Mouse (Mus musculus) lung, embryonic 14.5 days (tissue): Measurements from ENCODE around the gene Guca1a. TPM values are rescaled to one million over a fixed set of nuclear protein-coding genes. Genes with fewer than 3 reads are reported as not detected.
"Not testable (repeated sequence)": the region's sequence is repeated elsewhere in the genome, so short reads cannot be mapped to it uniquely, and the experiment has no call there.

Experiments
- ATAC-seq: fragments of 200-750 bp; cut with Nextera tagmentation; 2 replicates; pipeline ENCODE4 v1.8.0; 2017; ENCODE audit warnings: mild to moderate bottlenecking, moderate TSS enrichment, moderate library complexity; ENCODE audit not compliant: insufficient read depth
- DNase-seq: peaks from one replicate; pipeline ENCODE4 v3.0.0-alpha.2; 2015
- H3K27ac ChIP-seq: fragments of 300-500 bp; sonication (generic); 2 replicates; pipeline ENCODE4 v1.5.1; 2014; ENCODE audit warnings: low read depth, mild to moderate bottlenecking, moderate library complexity
- H3K27me3 ChIP-seq: fragments of 300-500 bp; sonication (generic); 2 replicates; pipeline ENCODE4 v1.6.1; 2014; ENCODE audit warnings: low read length, control low read depth; ENCODE audit not compliant: insufficient read depth
- H3K36me3 ChIP-seq: fragments of 300-500 bp; sonication (generic); 2 replicates; pipeline ENCODE4 v1.6.1; 2014; ENCODE audit warnings: control low read depth; ENCODE audit not compliant: insufficient read depth
- H3K4me1 ChIP-seq: fragments of 300-500 bp; sonication (generic); 2 replicates; pipeline ENCODE4 v1.6.1; 2014; ENCODE audit warnings: antibody characterized with exemption, control low read depth; ENCODE audit not compliant: insufficient read depth
- H3K4me2 ChIP-seq: fragments of 300-500 bp; sonication (generic); 2 replicates; pipeline ENCODE4 v1.6.1; 2014; ENCODE audit warnings: mild to moderate bottlenecking
- H3K4me3 ChIP-seq: fragments of 300-500 bp; sonication (generic); 2 replicates; pipeline ENCODE4 v1.5.1; 2014; ENCODE audit warnings: low read depth, low read length
- H3K9ac ChIP-seq: fragments of 300-500 bp; sonication (generic); 2 replicates; pipeline ENCODE4 v1.6.1; 2014
- H3K9me3 ChIP-seq: fragments of 300-500 bp; sonication (generic); 2 replicates; pipeline ENCODE4 v1.6.1; 2016; ENCODE audit warnings: low read depth, low read length, control low read depth
- CTCF ChIP-seq: IDR thresholded peaks from 2 replicates; pipeline ENCODE4 v1.5.1; 2016; ENCODE audit warnings: antibody characterized with exemption, low read depth
- WGBS: fragments of 180-500 bp; shearing (Covaris S2); extraction: QIAGEN DNeasy Blood & Tissue Kit; methylation state at CpG from one replicate; pipeline ENCODE4 v1.1.7; 2014; 5-methylcytosine and 5-hydroxymethylcytosine counted together
- polyA plus RNA-seq: library from polyadenylated mRNA; unstranded; fragments of >200 nt; fragmentation: Nextera tagmentation; extraction: Ambion mirVana; gene quantifications from 2 replicates; pipeline ENCODE4 v1.2.1, GENCODE M21; 2014

The Guca1a gene
- polyA plus RNA-seq, 1 experiment from 2014 or later: 1.6 TPM

- no peak for TF ChIP-seq CTCF
- Histone ChIP-seq H3K27me3 (no peaks in the 10 kb centered on the region), H3K9ac (no peak overlapping the region), H3K9me3 (no peaks in the 10 kb centered on the region), H3K4me1 (no peaks in the 10 kb centered on the region), H3K4me3 (no peak overlapping the region), H3K4me2 (no peak overlapping the region), H3K27ac (no peak overlapping the region), H3K36me3 (no peaks in the 10 kb centered on the region)
- DNase-seq (no peak), ATAC-seq (no peak)
- WGBS: 63% methylated on average over 2 of the region's 2 CpGs
Observed at GRCm38 (mm10) chr17:47420195-47420594, 19.8 kb upstream of the Guca1a start.

DNA sequence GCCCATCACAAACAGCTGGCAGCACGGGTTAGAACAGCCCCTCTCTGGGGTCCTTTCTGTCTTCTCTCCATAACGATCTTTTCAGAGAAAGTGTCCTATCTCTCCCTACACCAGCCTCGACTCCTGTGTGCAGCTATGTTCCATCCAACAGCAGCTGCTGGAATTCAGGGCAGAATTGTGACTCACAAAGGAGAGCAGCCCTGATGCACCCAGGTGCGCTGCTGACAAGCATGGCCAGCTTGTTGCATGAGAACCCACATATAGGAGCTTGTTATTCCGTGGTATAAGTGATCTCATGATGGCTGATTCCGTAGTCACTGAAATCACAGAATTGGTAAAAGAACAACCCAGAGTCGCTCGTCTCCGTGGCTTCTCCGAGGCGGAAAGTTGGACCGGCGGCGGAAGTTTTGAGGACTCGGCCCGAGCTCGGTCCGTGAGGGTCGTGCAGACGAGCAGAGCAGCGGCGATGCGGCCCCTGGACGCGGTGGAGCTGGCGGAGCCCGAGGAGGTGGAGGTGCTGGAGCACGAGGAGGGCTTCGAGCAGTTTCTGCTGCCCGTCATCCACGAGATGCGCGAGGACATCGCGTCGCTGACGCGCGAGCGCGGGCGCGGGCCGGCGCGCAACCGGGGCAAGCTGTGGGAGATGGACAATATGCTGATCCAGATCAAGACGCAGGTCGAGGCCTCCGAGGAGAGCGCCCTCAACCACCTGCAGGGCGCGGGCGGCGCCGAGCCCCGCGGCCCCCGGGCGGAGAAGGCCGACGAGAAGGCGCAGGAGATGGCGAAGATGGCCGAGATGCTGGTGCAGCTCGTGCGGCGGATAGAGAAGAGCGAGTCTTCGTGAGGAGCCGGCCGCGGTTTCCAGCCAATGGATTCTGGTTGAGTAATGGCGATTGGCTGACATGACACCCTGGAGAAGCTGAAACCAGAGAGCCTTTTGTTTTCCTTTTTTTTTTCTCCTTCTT, 9.8 kb upstream of the Guca1a start:
- H3K27ac ChIP-seq, H3K9me3 ChIP-seq, H3K4me1 ChIP-seq, ATAC-seq, H3K9ac ChIP-seq, H3K36me3 ChIP-seq: not testable (repeated sequence)
- Histone ChIP-seq H3K4me2 (peak overlapping the region; percentile 68), H3K4me3 (peak overlapping the region; percentile 34), H3K27me3 (peaks cover 24% of the 10 kb centered on the region)
- 2% methylated on average over 71 of the region's 74 CpGs for WGBS
- DNase-seq: peak; percentile 35

GRCm38 (mm10) chr17:47408558-47408898, 8.1 kb upstream of the Guca1a start:
- WGBS: 22% methylated on average over 8 of the region's 8 CpGs

DNA sequence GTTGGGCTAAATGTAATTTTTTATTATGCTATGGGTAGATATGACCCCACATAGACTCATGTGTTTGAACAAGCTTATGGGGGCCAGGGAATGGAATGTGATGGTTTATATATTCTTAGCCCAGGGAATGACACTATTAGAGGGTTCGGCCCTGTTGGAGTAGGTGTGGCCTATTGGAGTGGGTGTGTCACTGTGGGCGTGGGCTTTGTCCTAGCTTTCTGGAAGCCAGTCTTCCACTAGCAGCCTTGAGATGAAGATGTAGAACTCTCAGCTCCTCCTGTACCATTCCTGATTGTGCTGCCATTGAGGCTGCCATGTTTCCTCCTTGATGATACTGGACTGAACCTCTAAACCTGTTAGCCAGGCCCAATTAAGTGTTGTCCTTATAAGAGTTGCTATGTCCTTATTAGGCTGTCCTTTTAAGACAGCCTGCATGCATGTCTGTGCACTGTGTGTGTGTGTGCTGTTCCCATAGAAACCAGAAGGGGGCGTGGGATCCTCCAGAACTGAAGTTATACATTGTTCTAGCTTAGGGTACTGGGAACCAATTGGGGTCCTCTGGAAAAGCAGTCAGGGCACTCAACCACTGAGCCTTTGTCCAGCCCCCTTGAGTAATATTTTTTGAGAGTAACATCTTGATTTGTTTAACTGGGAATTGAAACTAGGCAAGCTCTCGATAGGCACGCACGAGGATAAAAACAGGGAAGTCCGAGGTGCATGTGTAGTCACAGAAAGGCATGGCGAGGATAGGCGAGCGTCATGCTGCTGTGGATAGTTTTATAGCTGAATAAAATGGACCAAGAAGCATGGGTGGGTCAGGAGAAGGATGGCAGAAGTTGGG, 7.6 kb upstream of the Guca1a start:
- Histone ChIP-seq H3K36me3 (no peaks in the 10 kb centered on the region), H3K9ac (no peak overlapping the region), H3K4me1 (no peaks in the 10 kb centered on the region), H3K4me2 (no peak overlapping the region), H3K4me3 (no peak overlapping the region), H3K27me3 (peaks cover 19% of the 10 kb centered on the region), H3K9me3 (no peaks in the 10 kb centered on the region), H3K27ac (no peak overlapping the region)
- ATAC-seq: no peak
- TF ChIP-seq CTCF: no peak
- DNase-seq: no peak
- WGBS: 58% methylated on average over 10 of the region's 10 CpGs

More at GRCm38 (mm10) chr17:47408558-47408898, 8.1 kb upstream of the Guca1a start:
- H3K4me3 ChIP-seq: no peak overlapping the region
- H3K27ac ChIP-seq: no peak overlapping the region
- TF ChIP-seq CTCF: peak; percentile 83
- DNase-seq: peak; percentile 88
- H3K4me1 ChIP-seq: no peaks in the 10 kb centered on the region
- peaks cover 21% of the 10 kb centered on the region for H3K27me3 ChIP-seq
- no peaks in the 10 kb centered on the region for H3K9me3 ChIP-seq
- no peak overlapping the region for H3K4me2 ChIP-seq
- H3K9ac ChIP-seq: no peak overlapping the region
- ATAC-seq: 0 out of 2 replicates have a peak, but pooled peaks have one; percentile 52
- no peaks in the 10 kb centered on the region for H3K36me3 ChIP-seq

- no peak for TF ChIP-seq CTCF
- Histone ChIP-seq H3K9me3 (no peaks in the 10 kb centered on the region), H3K4me2 (no peak overlapping the region), H3K36me3 (no peaks in the 10 kb centered on the region), H3K4me1 (no peaks in the 10 kb centered on the region; the same call in none of the 2 replicates), H3K27me3 (peaks cover 19% of the 10 kb centered on the region; the same call in 1 of the 2 replicates), H3K4me3 (no peak overlapping the region), H3K27ac (no peak overlapping the region), H3K9ac (no peak overlapping the region)
- WGBS: 83% methylated on average over 8 of the region's 8 CpGs
- ATAC-seq (no peak), DNase-seq (no peak)
Observed at GRCm38 (mm10) chr17:47399091-47399490, 1.3 kb downstream of the Guca1a start.

DNA sequence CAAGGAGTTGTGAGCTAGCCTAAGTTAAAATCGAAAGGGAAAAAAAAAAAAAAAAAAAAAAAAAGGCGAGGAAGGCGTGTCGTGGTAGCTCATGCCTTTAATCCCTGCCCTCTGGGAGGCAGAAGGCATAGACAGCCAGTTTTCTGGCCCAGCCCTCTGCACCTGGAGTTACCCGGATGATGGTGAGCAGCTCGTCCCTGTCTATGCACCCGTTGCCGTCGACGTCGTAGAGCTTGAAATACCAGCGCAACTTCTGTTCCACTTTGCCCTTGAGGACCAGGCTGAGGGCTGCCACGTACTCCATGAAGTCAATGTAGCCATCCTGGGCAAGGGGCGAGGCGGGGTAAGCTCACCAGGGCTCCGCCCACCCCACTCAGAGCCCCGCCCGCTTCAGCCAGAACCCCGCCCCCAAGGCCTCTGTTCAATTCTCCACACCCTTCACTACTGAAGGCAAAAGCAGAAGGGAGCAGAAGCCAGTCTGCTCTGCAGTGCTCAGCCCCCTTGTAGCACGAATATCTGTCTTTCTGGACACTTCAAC, 4.9 kb downstream of the Guca1a start:
- no peak overlapping the region for H3K27ac ChIP-seq
- peak; percentile 66 for DNase-seq
- peak overlapping the region; percentile 33 for H3K4me3 ChIP-seq
- H3K9me3 ChIP-seq: no peaks in the 10 kb centered on the region
- H3K4me1 ChIP-seq: no peaks in the 10 kb centered on the region; the same call in none of the 2 replicates
- H3K27me3 ChIP-seq: peaks cover 21% of the 10 kb centered on the region; the same call in 1 of the 2 replicates
- WGBS: 3% methylated on average over 20 of the region's 20 CpGs
- peak; percentile 78 for ATAC-seq
- H3K9ac ChIP-seq: no peak overlapping the region
- peak overlapping the region; percentile 57 for H3K4me2 ChIP-seq
- H3K36me3 ChIP-seq: no peaks in the 10 kb centered on the region
- TF ChIP-seq CTCF: no peak
